Mouse (Mus musculus): ENCODE results near the gene Krtap17-1. TPM values are rescaled to one million over a fixed set of nuclear protein-coding genes. Genes with fewer than 3 reads are reported as not detected.

Gene Krtap17-1
- total RNA-seq, 2 experiments from 2014 or later: not detected

GRCm38 (mm10) chr11:99982731-99983130 lies 11.1 kb downstream of the Krtap17-1 start:
- ATAC-seq (replicated peaks; ENCODE audit: low FRiP score, poor library complexity, severe bottlenecking): no peak

- no peak for ATAC-seq (replicated peaks; ENCODE audit: low FRiP score, poor library complexity, severe bottlenecking)
These were observed 14.8 kb downstream of the Krtap17-1 start, which contains the start of gene Krtap29-1 for GRCm38 (mm10) chr11:99978953-99979352. Gene Krtap29-1 (minus strand): TSS chr11:99979053.

GRCm38 (mm10) chr11:99965961-99966360 lies 27.8 kb downstream of the Krtap17-1 start:
- ATAC-seq (replicated peaks; ENCODE audit: low FRiP score, poor library complexity, severe bottlenecking): no peak

GRCm38 (mm10) chr11:99964213-99964612 lies 29.6 kb downstream of the Krtap17-1 start:
- no peak for ATAC-seq (replicated peaks; ENCODE audit: low FRiP score, poor library complexity, severe bottlenecking)

GRCm38 (mm10) chr11:99948175-99948574 lies 45.6 kb downstream of the Krtap17-1 start, which contains the start of gene Krtap9-5:
Gene Krtap9-5 (plus strand): TSS chr11:99948475.
- no peak for ATAC-seq (replicated peaks; ENCODE audit: low FRiP score, poor library complexity, severe bottlenecking)

Other genes with a start within 250 kb of the Krtap17-1 start
Only the 30 nearest of the 32 such genes appear.
- gene Krtap4-8, start 213.3 kb downstream of the Krtap17-1 start, total RNA-seq (2015; ENCODE audit: low replicate concordance): not detected in 2 replicates
- not detected in 2 replicates for gene Krtap4-8, start 213.3 kb downstream of the Krtap17-1 start, total RNA-seq (2017; ENCODE audit: low replicate concordance)
- not detected in 2 replicates for gene Krtap4-9, start 208.8 kb downstream of the Krtap17-1 start, total RNA-seq (2015; ENCODE audit: low replicate concordance)
- gene Krtap4-9, start 208.8 kb downstream of the Krtap17-1 start, total RNA-seq (2017; ENCODE audit: low replicate concordance): not detected in 2 replicates
- not detected in 2 replicates for gene Gm11596, start 200.5 kb downstream of the Krtap17-1 start, total RNA-seq (2015; ENCODE audit: low replicate concordance)
- not detected in 2 replicates for gene Gm11596, start 200.5 kb downstream of the Krtap17-1 start, total RNA-seq (2017; ENCODE audit: low replicate concordance)
- not detected in 2 replicates for gene Gm11569, start 195.1 kb downstream of the Krtap17-1 start, total RNA-seq (2015; ENCODE audit: low replicate concordance)
- gene Gm11569, start 195.1 kb downstream of the Krtap17-1 start, total RNA-seq (2017; ENCODE audit: low replicate concordance): not detected in 2 replicates
- gene Gm11554, start 189.5 kb downstream of the Krtap17-1 start, total RNA-seq (2015; ENCODE audit: low replicate concordance): not detected in 2 replicates
- gene Gm11554, start 189.5 kb downstream of the Krtap17-1 start, total RNA-seq (2017; ENCODE audit: low replicate concordance): not detected in 2 replicates
- gene Krtap4-13, start 184.1 kb downstream of the Krtap17-1 start, total RNA-seq (2015; ENCODE audit: low replicate concordance): not detected in 2 replicates
- not detected in 2 replicates for gene Krtap4-13, start 184.1 kb downstream of the Krtap17-1 start, total RNA-seq (2017; ENCODE audit: low replicate concordance)
- gene Gm11564, start 178.3 kb downstream of the Krtap17-1 start, total RNA-seq (2015; ENCODE audit: low replicate concordance): not detected in 2 replicates
- not detected in 2 replicates for gene Gm11564, start 178.3 kb downstream of the Krtap17-1 start, total RNA-seq (2017; ENCODE audit: low replicate concordance)
- gene 2300003K06Rik, start 155.9 kb downstream of the Krtap17-1 start, total RNA-seq (2015; ENCODE audit: low replicate concordance): not detected in 2 replicates
- gene 2300003K06Rik, start 155.9 kb downstream of the Krtap17-1 start, total RNA-seq (2017; ENCODE audit: low replicate concordance): not detected in 2 replicates
- not detected in 2 replicates for gene Krtap4-16, start 142.4 kb downstream of the Krtap17-1 start, total RNA-seq (2015; ENCODE audit: low replicate concordance)
- not detected in 2 replicates for gene Krtap4-16, start 142.4 kb downstream of the Krtap17-1 start, total RNA-seq (2017; ENCODE audit: low replicate concordance)
- gene Gm11568, start 136.1 kb downstream of the Krtap17-1 start, total RNA-seq (2015; ENCODE audit: low replicate concordance): not detected in 2 replicates
- gene Gm11568, start 136.1 kb downstream of the Krtap17-1 start, total RNA-seq (2017; ENCODE audit: low replicate concordance): not detected in 2 replicates
- not detected in 2 replicates for gene Gm11559, start 129.5 kb downstream of the Krtap17-1 start, total RNA-seq (2015; ENCODE audit: low replicate concordance)
- gene Gm11559, start 129.5 kb downstream of the Krtap17-1 start, total RNA-seq (2017; ENCODE audit: low replicate concordance): 1.3 TPM in 1 of 2 replicates, not detected in the other
- gene Krtap9-1, start 120.6 kb downstream of the Krtap17-1 start, total RNA-seq (2015; ENCODE audit: low replicate concordance): not detected in 2 replicates
- not detected in 2 replicates for gene Krtap9-1, start 120.6 kb downstream of the Krtap17-1 start, total RNA-seq (2017; ENCODE audit: low replicate concordance)
- gene Gm11567, start 114.8 kb downstream of the Krtap17-1 start, total RNA-seq (2015; ENCODE audit: low replicate concordance): not detected in 2 replicates
- gene Gm11567, start 114.8 kb downstream of the Krtap17-1 start, total RNA-seq (2017; ENCODE audit: low replicate concordance): not detected in 2 replicates
- gene Krtap31-1, start 86.1 kb downstream of the Krtap17-1 start, total RNA-seq (2015; ENCODE audit: low replicate concordance): not detected in 2 replicates
- gene Krtap31-1, start 86.1 kb downstream of the Krtap17-1 start, total RNA-seq (2017; ENCODE audit: low replicate concordance): not detected in 2 replicates
- not detected in 2 replicates for gene Gm11565, start 79.2 kb downstream of the Krtap17-1 start, total RNA-seq (2015; ENCODE audit: low replicate concordance)
- not detected in 2 replicates for gene Gm11565, start 79.2 kb downstream of the Krtap17-1 start, total RNA-seq (2017; ENCODE audit: low replicate concordance)
- gene Krtap31-2, start 57.7 kb downstream of the Krtap17-1 start, total RNA-seq (2015; ENCODE audit: low replicate concordance): not detected in 2 replicates
- gene Krtap31-2, start 57.7 kb downstream of the Krtap17-1 start, total RNA-seq (2017; ENCODE audit: low replicate concordance): not detected in 2 replicates
- not detected in 2 replicates for gene Krtap9-5, start 45.5 kb downstream of the Krtap17-1 start, total RNA-seq (2015; ENCODE audit: low replicate concordance)
- not detected in 2 replicates for gene Krtap9-5, start 45.5 kb downstream of the Krtap17-1 start, total RNA-seq (2017; ENCODE audit: low replicate concordance)
- not detected in 2 replicates for gene Krtap29-1, start 14.9 kb downstream of the Krtap17-1 start, total RNA-seq (2015; ENCODE audit: low replicate concordance)
- not detected in 2 replicates for gene Krtap29-1, start 14.9 kb downstream of the Krtap17-1 start, total RNA-seq (2017; ENCODE audit: low replicate concordance)
- gene Krtap16-1, start 7.4 kb downstream of the Krtap17-1 start, total RNA-seq (2015; ENCODE audit: low replicate concordance): not detected in 2 replicates
- gene Krtap16-1, start 7.4 kb downstream of the Krtap17-1 start, total RNA-seq (2017; ENCODE audit: low replicate concordance): not detected in 2 replicates
- not detected in 2 replicates for gene Krt33a, start 22.2 kb upstream of the Krtap17-1 start, total RNA-seq (2015; ENCODE audit: low replicate concordance)
- not detected in 2 replicates for gene Krt33a, start 22.2 kb upstream of the Krtap17-1 start, total RNA-seq (2017; ENCODE audit: low replicate concordance)
- not detected in 2 replicates for gene Krt33b, start 35.9 kb upstream of the Krtap17-1 start, total RNA-seq (2015; ENCODE audit: low replicate concordance)
- not detected in 2 replicates for gene Krt33b, start 35.9 kb upstream of the Krtap17-1 start, total RNA-seq (2017; ENCODE audit: low replicate concordance)
- gene Krt34, start 47.6 kb upstream of the Krtap17-1 start, total RNA-seq (2015; ENCODE audit: low replicate concordance): not detected in 2 replicates
- not detected in 2 replicates for gene Krt34, start 47.6 kb upstream of the Krtap17-1 start, total RNA-seq (2017; ENCODE audit: low replicate concordance)
- not detected in 2 replicates for gene Krt31, start 56.6 kb upstream of the Krtap17-1 start, total RNA-seq (2015; ENCODE audit: low replicate concordance)
- not detected in 2 replicates for gene Krt31, start 56.6 kb upstream of the Krtap17-1 start, total RNA-seq (2017; ENCODE audit: low replicate concordance)
- not detected in 2 replicates for gene Krt32, start 94.2 kb upstream of the Krtap17-1 start, total RNA-seq (2015; ENCODE audit: low replicate concordance)
- gene Krt32, start 94.2 kb upstream of the Krtap17-1 start, total RNA-seq (2017; ENCODE audit: low replicate concordance): not detected in 2 replicates
- not detected in 2 replicates for gene Krt35, start 102.2 kb upstream of the Krtap17-1 start, total RNA-seq (2015; ENCODE audit: low replicate concordance)
- not detected in 2 replicates for gene Krt35, start 102.2 kb upstream of the Krtap17-1 start, total RNA-seq (2017; ENCODE audit: low replicate concordance)
- not detected in 2 replicates for gene Krt36, start 111.6 kb upstream of the Krtap17-1 start, total RNA-seq (2015; ENCODE audit: low replicate concordance)
- not detected in 2 replicates for gene Krt36, start 111.6 kb upstream of the Krtap17-1 start, total RNA-seq (2017; ENCODE audit: low replicate concordance)
- not detected in 2 replicates for gene Krt13, start 127.6 kb upstream of the Krtap17-1 start, total RNA-seq (2015; ENCODE audit: low replicate concordance)
- gene Krt13, start 127.6 kb upstream of the Krtap17-1 start, total RNA-seq (2017; ENCODE audit: low replicate concordance): not detected in 2 replicates
- gene Krt15, start 141.9 kb upstream of the Krtap17-1 start, total RNA-seq (2015; ENCODE audit: low replicate concordance): not detected in 2 replicates
- gene Krt15, start 141.9 kb upstream of the Krtap17-1 start, total RNA-seq (2017; ENCODE audit: low replicate concordance): not detected in 2 replicates
- not detected in 2 replicates for gene Krt19, start 154.7 kb upstream of the Krtap17-1 start, total RNA-seq (2015; ENCODE audit: low replicate concordance)
- gene Krt19, start 154.7 kb upstream of the Krtap17-1 start, total RNA-seq (2017; ENCODE audit: low replicate concordance): not detected in 2 replicates
- not detected in 2 replicates for gene Krt9, start 199.3 kb upstream of the Krtap17-1 start, total RNA-seq (2015; ENCODE audit: low replicate concordance)
- gene Krt9, start 199.3 kb upstream of the Krtap17-1 start, total RNA-seq (2017; ENCODE audit: low replicate concordance): 0.28 TPM in 1 of 2 replicates, not detected in the other

Measured in erythroblast, adult 5-6 weeks (primary cell).